Mouse (Mus musculus) liver, embryonic 12.5 days (tissue): ENCODE results near the gene Cep104. TPM values are rescaled to one million over a fixed set of nuclear protein-coding genes. Genes with fewer than 3 reads are reported as not detected.

ENCODE experiments used
- ATAC-seq: fragments of 200-750 bp; cut with Nextera tagmentation; 2 replicates; pipeline ENCODE4 v1.8.0; 2017; ENCODE audit warnings: moderate number of reproducible peaks, mild to moderate bottlenecking, moderate library complexity
- H3K27ac ChIP-seq: fragments of 300-500 bp; sonication (generic); 2 replicates; pipeline ENCODE4 v1.5.1; 2016; ENCODE audit warnings: mild to moderate bottlenecking
- H3K27me3 ChIP-seq: fragments of 300-500 bp; sonication (generic); replicated peaks from 2 replicates; pipeline ENCODE4 v1.6.1; 2016; ENCODE audit warnings: mild to moderate bottlenecking, moderate library complexity
- H3K36me3 ChIP-seq: fragments of 300-500 bp; sonication (generic); 2 replicates; pipeline ENCODE4 v1.6.1; 2016; ENCODE audit warnings: mild to moderate bottlenecking, moderate library complexity
- H3K4me1 ChIP-seq: fragments of 300-500 bp; sonication (generic); 2 replicates; pipeline ENCODE4 v1.6.1; 2016
- H3K4me2 ChIP-seq: fragments of 300-500 bp; sonication (generic); 2 replicates; pipeline ENCODE4 v1.6.1; 2016; ENCODE audit warnings: mild to moderate bottlenecking, moderate library complexity
- H3K4me3 ChIP-seq: fragments of 300-500 bp; sonication (generic); 2 replicates; pipeline ENCODE4 v1.5.1; 2016; ENCODE audit warnings: mild to moderate bottlenecking, moderate library complexity
- H3K9ac ChIP-seq: fragments of 300-500 bp; sonication (generic); 2 replicates; pipeline ENCODE4 v1.6.1; 2016; ENCODE audit warnings: mild to moderate bottlenecking, moderate library complexity
- H3K9me3 ChIP-seq: fragments of 300-500 bp; sonication (generic); replicated peaks from 2 replicates; pipeline ENCODE4 v1.6.1; 2016; ENCODE audit warnings: mild to moderate bottlenecking, moderate library complexity
- WGBS: fragments of 180-500 bp; shearing (Covaris S2); methylation state at CpG from one replicate; pipeline ENCODE4 v1.1.7; 2016; ENCODE audit not compliant: insufficient replicate concordance; 5-methylcytosine and 5-hydroxymethylcytosine counted together
- polyA plus RNA-seq: library from polyadenylated mRNA; unstranded; fragments of >200 nt; fragmentation: Nextera tagmentation; extraction: Ambion mirVana; gene quantifications from 2 replicates; pipeline ENCODE4 v1.2.1, GENCODE M21; 2016

Cep104 gene
- 11.9 and 12.0 TPM in 2 replicates for polyA plus RNA-seq

- 2% methylated on average over 68 of the region's 68 CpGs for WGBS
- peak within 1 kb of the TSS; percentile 67 for H3K27ac ChIP-seq
- H3K4me3 ChIP-seq: peak within 1 kb of the TSS; percentile 83
- peaks cover 38% of the 10 kb centered on the region for H3K36me3 ChIP-seq
- no peaks in the 10 kb centered on the region for H3K27me3 ChIP-seq
- peaks cover 40% of the 10 kb centered on the region for H3K4me1 ChIP-seq
- no peaks in the 10 kb centered on the region for H3K9me3 ChIP-seq
- ATAC-seq: peak; percentile 96
- H3K4me2 ChIP-seq: peak within 1 kb of the TSS; percentile 95
- H3K9ac ChIP-seq: peak within 1 kb of the TSS; percentile 90
Measured at GRCm38 (mm10) chr4:153974431-153975291, at the start of gene Cep104, which contains the start of gene Dffb. Gene Cep104 (plus strand): TSS chr4:153975194. Gene Dffb (minus strand): TSS chr4:153975126.

GRCm38 (mm10) chr4:153928772-153929299 is 46.2 kb upstream of the Cep104 start:
- H3K9me3 ChIP-seq: no peaks in the 10 kb centered on the region
- ATAC-seq: no peak
- WGBS: 75% methylated on average over 11 of the region's 11 CpGs
- H3K4me3 ChIP-seq: no peak overlapping the region
- no peaks in the 10 kb centered on the region for H3K27me3 ChIP-seq
- H3K9ac ChIP-seq: no peak overlapping the region
- H3K4me1 ChIP-seq: no peaks in the 10 kb centered on the region
- H3K4me2 ChIP-seq: no peak overlapping the region
- H3K36me3 ChIP-seq: no peaks in the 10 kb centered on the region
- no peak overlapping the region for H3K27ac ChIP-seq

GRCm38 (mm10) chr4:153929425-153929824 is 45.6 kb upstream of the Cep104 start:
- Histone ChIP-seq H3K9me3 (no peaks in the 10 kb centered on the region), H3K36me3 (no peaks in the 10 kb centered on the region), H3K4me2 (no peak overlapping the region), H3K27me3 (no peaks in the 10 kb centered on the region), H3K9ac (no peak overlapping the region), H3K4me1 (no peaks in the 10 kb centered on the region), H3K27ac (no peak overlapping the region), H3K4me3 (no peak overlapping the region)
- WGBS: 46% methylated on average over 10 of the region's 10 CpGs
- no peak for ATAC-seq

GRCm38 (mm10) chr4:153929921-153930320 is 45.1 kb upstream of the Cep104 start:
- Histone ChIP-seq H3K4me3 (no peak overlapping the region), H3K27me3 (no peaks in the 10 kb centered on the region), H3K4me2 (no peak overlapping the region), H3K9ac (no peak overlapping the region), H3K9me3 (no peaks in the 10 kb centered on the region), H3K27ac (no peak overlapping the region), H3K4me1 (no peaks in the 10 kb centered on the region), H3K36me3 (no peaks in the 10 kb centered on the region)
- WGBS: 68% methylated on average over 4 of the region's 4 CpGs
- ATAC-seq: no peak

GRCm38 (mm10) chr4:153943243-153943642 is 31.8 kb upstream of the Cep104 start:
- 38% methylated on average over 4 of the region's 4 CpGs for WGBS
- H3K4me2 ChIP-seq: no peak overlapping the region
- H3K27me3 ChIP-seq: peaks cover 52% of the 10 kb centered on the region
- H3K9me3 ChIP-seq: no peaks in the 10 kb centered on the region
- H3K36me3 ChIP-seq: no peaks in the 10 kb centered on the region
- H3K27ac ChIP-seq: no peak overlapping the region
- no peak for ATAC-seq
- H3K4me3 ChIP-seq: no peak overlapping the region
- H3K4me1 ChIP-seq: no peaks in the 10 kb centered on the region
- H3K9ac ChIP-seq: no peak overlapping the region

- no peaks in the 10 kb centered on the region for H3K9me3 ChIP-seq
- no peak overlapping the region for H3K4me2 ChIP-seq
- H3K9ac ChIP-seq: no peak overlapping the region
- H3K27me3 ChIP-seq: peaks cover 56% of the 10 kb centered on the region
- H3K27ac ChIP-seq: no peak overlapping the region
- ATAC-seq: no peak
- no peaks in the 10 kb centered on the region for H3K36me3 ChIP-seq
- no peak overlapping the region for H3K4me3 ChIP-seq
- H3K4me1 ChIP-seq: no peaks in the 10 kb centered on the region
- WGBS: 43% methylated on average over 6 of the region's 6 CpGs
Measured at GRCm38 (mm10) chr4:153944261-153944660, 30.7 kb upstream of the Cep104 start.

- no peak overlapping the region for H3K4me2 ChIP-seq
- WGBS: 66% methylated on average over 6 of the region's 6 CpGs
- no peak overlapping the region for H3K27ac ChIP-seq
- ATAC-seq: no peak
- H3K9ac ChIP-seq: no peak overlapping the region
- H3K27me3 ChIP-seq: peaks cover 66% of the 10 kb centered on the region
- no peaks in the 10 kb centered on the region for H3K4me1 ChIP-seq
- H3K4me3 ChIP-seq: no peak overlapping the region
- no peaks in the 10 kb centered on the region for H3K36me3 ChIP-seq
- no peaks in the 10 kb centered on the region for H3K9me3 ChIP-seq
Measured at GRCm38 (mm10) chr4:153945741-153946140, 29.3 kb upstream of the Cep104 start.

- Histone ChIP-seq H3K27ac (no peak overlapping the region), H3K9me3 (no peaks in the 10 kb centered on the region), H3K36me3 (no peaks in the 10 kb centered on the region), H3K27me3 (peaks cover 70% of the 10 kb centered on the region), H3K9ac (no peak overlapping the region; the same call in 1 of the 2 replicates), H3K4me3 (no peak overlapping the region), H3K4me1 (no peaks in the 10 kb centered on the region), H3K4me2 (no peak overlapping the region)
- ATAC-seq: no peak
- WGBS: 42% methylated on average over 2 of the region's 2 CpGs
Measured at GRCm38 (mm10) chr4:153950372-153950771, 24.6 kb upstream of the Cep104 start.

- Histone ChIP-seq H3K4me1 (peaks cover 2% of the 10 kb centered on the region), H3K27me3 (peaks cover 70% of the 10 kb centered on the region), H3K4me2 (no peak overlapping the region), H3K9me3 (no peaks in the 10 kb centered on the region), H3K4me3 (no peak overlapping the region), H3K36me3 (no peaks in the 10 kb centered on the region), H3K9ac (no peak overlapping the region), H3K27ac (no peak overlapping the region)
- no peak for ATAC-seq
- WGBS: 51% methylated on average over 3 of the region's 3 CpGs
Measured at GRCm38 (mm10) chr4:153951150-153951549, 23.8 kb upstream of the Cep104 start.

- 51% methylated on average over 5 of the region's 5 CpGs for WGBS
- Histone ChIP-seq H3K4me1 (peaks cover 7% of the 10 kb centered on the region), H3K9ac (no peak overlapping the region), H3K27me3 (peaks cover 64% of the 10 kb centered on the region), H3K4me3 (no peak overlapping the region), H3K9me3 (no peaks in the 10 kb centered on the region), H3K4me2 (no peak overlapping the region), H3K36me3 (no peaks in the 10 kb centered on the region), H3K27ac (no peak overlapping the region)
- no peak for ATAC-seq
Measured at GRCm38 (mm10) chr4:153951692-153952091, 23.3 kb upstream of the Cep104 start.

GRCm38 (mm10) chr4:153955651-153956050 is 19.3 kb upstream of the Cep104 start:
- ATAC-seq: no peak
- no peak overlapping the region for H3K27ac ChIP-seq
- no peak overlapping the region for H3K9ac ChIP-seq
- H3K4me3 ChIP-seq: no peak overlapping the region
- peaks cover 14% of the 10 kb centered on the region for H3K36me3 ChIP-seq
- H3K4me1 ChIP-seq: peaks cover 28% of the 10 kb centered on the region
- no peak overlapping the region for H3K4me2 ChIP-seq
- no peaks in the 10 kb centered on the region for H3K9me3 ChIP-seq
- H3K27me3 ChIP-seq: peaks cover 35% of the 10 kb centered on the region
- 85% methylated on average over 8 of the region's 8 CpGs for WGBS

- peak; percentile 97 for ATAC-seq
- Histone ChIP-seq H3K4me1 (peaks cover 28% of the 10 kb centered on the region), H3K9ac (peak within 1 kb of the TSS; percentile 96), H3K9me3 (no peaks in the 10 kb centered on the region), H3K27me3 (peaks cover 31% of the 10 kb centered on the region), H3K4me3 (peak within 1 kb of the TSS; percentile 85), H3K4me2 (peak within 1 kb of the TSS; percentile 91), H3K36me3 (peaks cover 25% of the 10 kb centered on the region), H3K27ac (peak within 1 kb of the TSS; percentile 95)
- 2% methylated on average over 66 of the region's 67 CpGs for WGBS
Measured at GRCm38 (mm10) chr4:153956569-153957405, 18.2 kb upstream of the Cep104 start, which contains the start of gene A430005L14Rik. Gene A430005L14Rik (plus strand): TSS chr4:153957237.
